Mouse (Mus musculus): ENCODE measurements around the gene Plekhm1.

GRCm38 (mm10) chr11:103358316-103358715, 54.2 kb downstream of the Plekhm1 start:
- TF ChIP-seq CTCF (IDR thresholded peaks at IDR 0.05; ENCODE audit: borderline replicate concordance, insufficient read depth, low read depth, low read length) (no peak), POLR2A (IDR thresholded peaks at IDR 0.05; ENCODE audit: borderline replicate concordance, insufficient read depth, low read length) (no peak)
